Mouse (Mus musculus): ENCODE results near the gene Scamp5.
A peak's percentile ranks its signal among the peaks of the same experiment; 100 is the strongest.

Gene Scamp5

GRCm38 (mm10) chr9:57467896-57468549 lies at the start of gene Scamp5:
Gene Scamp5 (minus strand): TSS chr9:57468060.
- Histone ChIP-seq H3K36me3 (ENCODE audit: control insufficient read depth, insufficient read depth, low read length, poor library complexity, severe bottlenecking) (no peaks in the 10 kb centered on the region), H3K27me3 (ENCODE audit: control insufficient read depth, insufficient read depth, low read length, poor library complexity, severe bottlenecking) (0 out of 2 replicates have a peak, but pooled peaks cover 4% of the 10 kb centered on the region)
- DNase-seq (ENCODE audit: low read depth, low spot score): peak; percentile 81

DNA sequence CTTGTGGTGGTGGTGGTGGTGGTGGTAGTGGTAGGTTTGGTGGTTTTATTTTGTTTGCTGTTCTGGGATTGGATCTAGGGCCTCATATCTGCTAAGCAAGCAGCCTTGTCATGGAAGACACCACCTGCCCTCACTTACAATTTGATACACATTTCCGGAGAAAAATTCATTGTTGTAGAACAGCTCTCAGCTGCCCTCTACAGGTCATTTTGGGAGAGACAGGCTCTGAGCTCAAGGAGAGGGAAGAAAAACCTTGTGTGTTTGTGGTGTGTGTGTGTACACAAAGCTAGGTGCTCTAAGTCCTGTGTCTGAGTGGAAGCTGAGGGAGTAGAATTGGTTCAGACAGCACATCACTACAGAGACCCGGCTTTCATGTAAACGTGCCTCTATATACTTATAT lies 49.3 kb upstream of the Scamp5 start:
- DNase-seq (ENCODE audit: low read depth, low spot score): peak; percentile 87
- H3K36me3 ChIP-seq (ENCODE audit: control insufficient read depth, insufficient read depth, low read length, poor library complexity, severe bottlenecking): no peaks in the 10 kb centered on the region

DNA sequence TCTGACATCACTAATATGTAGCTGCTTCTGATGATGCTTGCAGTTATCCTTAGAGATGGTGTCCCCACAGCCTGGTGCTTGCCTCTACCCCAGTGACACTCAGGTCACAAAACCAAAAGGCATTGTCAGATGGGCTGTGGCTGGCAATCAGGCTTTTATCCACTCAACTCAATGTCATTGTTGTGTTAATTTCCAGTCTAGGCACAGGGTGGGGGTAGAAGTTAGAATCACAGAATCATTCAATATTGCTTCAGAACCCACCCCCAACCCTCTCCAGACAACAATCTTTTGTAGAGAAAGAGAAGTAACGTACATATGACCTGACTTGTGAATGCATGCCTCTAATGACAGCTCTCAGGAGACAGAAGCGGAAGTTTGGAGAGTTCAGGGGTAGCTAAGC lies 42.7 kb upstream of the Scamp5 start:
- DNase-seq (ENCODE audit: low read depth, low spot score): no peak

More for the DNA sequence above, 49.3 kb upstream of the Scamp5 start:
- H3K27me3 ChIP-seq (ENCODE audit: control insufficient read depth, insufficient read depth, low read length, poor library complexity, severe bottlenecking): no peaks in the 10 kb centered on the region

GRCm38 (mm10) chr9:57505700-57506099 lies 37.8 kb upstream of the Scamp5 start:
- H3K27me3 ChIP-seq (ENCODE audit: control insufficient read depth, insufficient read depth, low read length, poor library complexity, severe bottlenecking): peaks cover 2% of the 10 kb centered on the region; the same call in 1 of the 2 replicates
- no peak for DNase-seq (ENCODE audit: low read depth, low spot score)
- no peaks in the 10 kb centered on the region for H3K36me3 ChIP-seq (ENCODE audit: control insufficient read depth, insufficient read depth, low read length, poor library complexity, severe bottlenecking)

More for the DNA sequence above, 42.7 kb upstream of the Scamp5 start:
- Histone ChIP-seq H3K36me3 (ENCODE audit: control insufficient read depth, insufficient read depth, low read length, poor library complexity, severe bottlenecking) (no peaks in the 10 kb centered on the region), H3K27me3 (ENCODE audit: control insufficient read depth, insufficient read depth, low read length, poor library complexity, severe bottlenecking) (peaks cover 1% of the 10 kb centered on the region; the same call in 1 of the 2 replicates)

GRCm38 (mm10) chr9:57504891-57505290 lies 37.0 kb upstream of the Scamp5 start:
- Histone ChIP-seq H3K36me3 (ENCODE audit: control insufficient read depth, insufficient read depth, low read length, poor library complexity, severe bottlenecking) (no peaks in the 10 kb centered on the region), H3K27me3 (ENCODE audit: control insufficient read depth, insufficient read depth, low read length, poor library complexity, severe bottlenecking) (peaks cover 2% of the 10 kb centered on the region; the same call in 1 of the 2 replicates)
- DNase-seq (ENCODE audit: low read depth, low spot score): no peak

DNA sequence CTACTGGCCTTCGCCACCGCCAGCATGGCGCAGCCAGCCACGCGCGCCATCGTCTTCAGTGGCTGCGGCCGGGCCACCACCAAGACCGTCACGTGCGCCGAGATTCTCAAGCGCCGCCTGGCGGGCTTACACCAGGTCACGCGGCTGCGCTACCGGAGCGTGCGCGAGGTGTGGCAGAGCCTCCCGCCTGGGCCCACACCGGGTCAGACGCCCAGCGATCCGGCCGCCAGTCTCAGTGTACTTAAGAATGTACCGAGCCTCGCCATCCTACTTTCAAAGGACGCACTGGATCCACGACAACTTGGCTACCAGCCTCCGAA lies 36.5 kb upstream of the Scamp5 start:
- Histone ChIP-seq H3K27me3 (ENCODE audit: control insufficient read depth, insufficient read depth, low read length, poor library complexity, severe bottlenecking) (peaks cover 2% of the 10 kb centered on the region; the same call in 1 of the 2 replicates), H3K36me3 (ENCODE audit: control insufficient read depth, insufficient read depth, low read length, poor library complexity, severe bottlenecking) (no peaks in the 10 kb centered on the region)
- DNase-seq (ENCODE audit: low read depth, low spot score): peak; percentile 78

GRCm38 (mm10) chr9:57503622-57504380 lies 35.9 kb upstream of the Scamp5 start, which contains the start of gene Rpp25:
Gene Rpp25 (plus strand): TSS chr9:57504026.
- Histone ChIP-seq H3K36me3 (ENCODE audit: control insufficient read depth, insufficient read depth, low read length, poor library complexity, severe bottlenecking) (no peaks in the 10 kb centered on the region), H3K27me3 (ENCODE audit: control insufficient read depth, insufficient read depth, low read length, poor library complexity, severe bottlenecking) (peaks cover 2% of the 10 kb centered on the region; the same call in 1 of the 2 replicates)
- no peak for DNase-seq (ENCODE audit: low read depth, low spot score)

DNA sequence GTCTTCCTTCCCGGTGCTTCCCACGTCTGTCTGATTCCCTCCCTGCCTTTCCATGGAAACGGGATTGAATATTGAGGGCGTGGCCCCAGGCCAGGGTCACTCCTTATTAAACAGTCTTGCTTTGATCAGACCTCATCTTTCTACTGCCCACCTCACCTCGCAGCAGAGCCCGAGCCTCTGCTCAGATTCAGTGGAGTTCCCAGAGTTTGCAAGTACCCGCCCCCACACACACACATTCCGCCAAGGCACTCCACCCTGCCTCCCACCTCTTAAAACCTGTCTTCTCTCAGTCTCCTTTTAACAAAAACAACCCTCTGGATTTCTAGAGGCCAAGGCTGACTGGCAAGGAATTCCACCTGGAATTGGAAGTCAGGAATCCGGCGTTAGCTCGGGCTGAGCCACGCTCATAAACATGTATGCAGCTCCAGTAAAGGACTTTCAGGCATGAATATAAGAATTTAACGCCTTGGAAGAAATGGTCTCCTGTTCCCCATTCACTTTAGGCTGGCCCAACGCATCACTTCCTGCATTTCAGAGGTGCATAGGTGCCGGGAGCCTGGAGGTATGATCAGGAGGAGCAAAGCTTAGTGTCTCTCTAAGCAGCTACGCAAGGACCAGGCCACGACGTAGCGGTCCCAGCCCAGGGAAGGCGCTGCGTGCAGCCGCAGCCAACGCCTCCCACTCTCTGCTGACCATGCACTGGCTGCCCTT lies 35.2 kb upstream of the Scamp5 start:
- H3K27me3 ChIP-seq (ENCODE audit: control insufficient read depth, insufficient read depth, low read length, poor library complexity, severe bottlenecking): peaks cover 2% of the 10 kb centered on the region; the same call in 1 of the 2 replicates
- no peak for DNase-seq (ENCODE audit: low read depth, low spot score)
- H3K36me3 ChIP-seq (ENCODE audit: control insufficient read depth, insufficient read depth, low read length, poor library complexity, severe bottlenecking): no peaks in the 10 kb centered on the region

DNA sequence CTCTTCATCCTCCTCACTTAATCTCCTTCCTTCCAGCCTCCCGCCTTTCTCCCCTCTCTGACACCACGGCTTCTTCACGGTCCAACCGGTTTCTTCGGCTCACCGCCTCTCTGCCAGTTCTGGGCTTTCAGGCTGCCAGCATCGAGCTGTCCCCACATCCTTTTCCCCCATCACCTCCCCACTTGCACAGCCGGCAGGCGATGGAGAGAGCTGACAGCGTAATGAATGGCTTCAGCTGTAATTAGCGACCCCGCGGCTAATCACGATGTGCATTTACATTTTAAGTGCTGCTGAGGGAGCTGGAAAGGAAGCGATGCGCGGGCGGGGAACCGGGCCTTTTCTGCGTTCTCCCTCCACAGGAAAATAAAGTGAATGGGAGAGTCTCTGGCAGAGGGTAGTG lies 34.0 kb upstream of the Scamp5 start:
- Histone ChIP-seq H3K27me3 (ENCODE audit: control insufficient read depth, insufficient read depth, low read length, poor library complexity, severe bottlenecking) (peaks cover 2% of the 10 kb centered on the region; the same call in 1 of the 2 replicates), H3K36me3 (ENCODE audit: control insufficient read depth, insufficient read depth, low read length, poor library complexity, severe bottlenecking) (no peaks in the 10 kb centered on the region)
- no peak for DNase-seq (ENCODE audit: low read depth, low spot score)

DNA sequence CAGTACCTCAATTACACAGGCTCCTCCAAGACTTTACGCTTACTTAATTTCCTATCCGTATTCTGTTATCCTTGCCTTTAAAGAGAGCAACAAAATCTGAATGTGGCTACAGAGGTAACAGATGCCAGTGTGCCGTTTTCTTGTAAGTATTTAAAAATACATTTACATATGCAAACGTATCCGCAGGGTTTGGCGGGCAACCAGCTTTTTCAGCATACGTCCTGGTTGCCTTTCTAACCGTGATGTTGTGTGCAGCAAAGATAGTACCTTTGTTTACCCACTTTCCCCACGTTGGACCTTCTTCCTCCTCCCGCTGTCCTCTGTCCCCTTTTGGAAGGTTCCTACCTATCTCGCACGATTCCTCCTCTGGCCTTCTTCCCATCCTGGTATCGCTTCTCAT lies 33.6 kb upstream of the Scamp5 start:
- no peaks in the 10 kb centered on the region for H3K36me3 ChIP-seq (ENCODE audit: control insufficient read depth, insufficient read depth, low read length, poor library complexity, severe bottlenecking)
- peaks cover 2% of the 10 kb centered on the region; the same call in 1 of the 2 replicates for H3K27me3 ChIP-seq (ENCODE audit: control insufficient read depth, insufficient read depth, low read length, poor library complexity, severe bottlenecking)
- no peak for DNase-seq (ENCODE audit: low read depth, low spot score)

- DNase-seq (ENCODE audit: low read depth, low spot score): no peak
- H3K27me3 ChIP-seq (ENCODE audit: control insufficient read depth, insufficient read depth, low read length, poor library complexity, severe bottlenecking): no peaks in the 10 kb centered on the region
- no peaks in the 10 kb centered on the region for H3K36me3 ChIP-seq (ENCODE audit: control insufficient read depth, insufficient read depth, low read length, poor library complexity, severe bottlenecking)
These were observed 30.7 kb upstream of the Scamp5 start for GRCm38 (mm10) chr9:57498536-57498935.

GRCm38 (mm10) chr9:57497236-57497635 lies 29.4 kb upstream of the Scamp5 start:
- Histone ChIP-seq H3K36me3 (ENCODE audit: control insufficient read depth, insufficient read depth, low read length, poor library complexity, severe bottlenecking) (no peaks in the 10 kb centered on the region), H3K27me3 (ENCODE audit: control insufficient read depth, insufficient read depth, low read length, poor library complexity, severe bottlenecking) (no peaks in the 10 kb centered on the region)
- DNase-seq (ENCODE audit: low read depth, low spot score): no peak

DNA sequence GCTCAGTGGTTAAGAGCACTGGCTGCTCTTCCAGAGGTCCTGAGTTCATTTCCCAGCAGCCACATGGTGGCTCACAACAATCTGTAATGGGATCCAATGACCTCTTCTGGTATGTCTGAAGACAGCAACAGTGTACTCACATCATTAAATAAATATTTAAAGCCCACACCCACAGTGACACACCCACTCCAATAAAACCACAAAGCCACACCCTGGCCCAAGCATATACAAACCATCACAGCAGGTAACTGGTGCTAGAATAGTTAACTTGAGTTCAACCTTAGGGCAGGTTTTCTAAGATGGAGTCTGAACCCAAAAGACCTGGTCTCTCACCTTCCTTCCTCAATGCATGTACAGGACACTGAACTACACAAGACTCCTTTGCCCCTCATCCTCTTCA lies 27.1 kb upstream of the Scamp5 start:
- Histone ChIP-seq H3K36me3 (ENCODE audit: control insufficient read depth, insufficient read depth, low read length, poor library complexity, severe bottlenecking) (no peaks in the 10 kb centered on the region), H3K27me3 (ENCODE audit: control insufficient read depth, insufficient read depth, low read length, poor library complexity, severe bottlenecking) (no peaks in the 10 kb centered on the region)
- DNase-seq (ENCODE audit: low read depth, low spot score): no peak

DNA sequence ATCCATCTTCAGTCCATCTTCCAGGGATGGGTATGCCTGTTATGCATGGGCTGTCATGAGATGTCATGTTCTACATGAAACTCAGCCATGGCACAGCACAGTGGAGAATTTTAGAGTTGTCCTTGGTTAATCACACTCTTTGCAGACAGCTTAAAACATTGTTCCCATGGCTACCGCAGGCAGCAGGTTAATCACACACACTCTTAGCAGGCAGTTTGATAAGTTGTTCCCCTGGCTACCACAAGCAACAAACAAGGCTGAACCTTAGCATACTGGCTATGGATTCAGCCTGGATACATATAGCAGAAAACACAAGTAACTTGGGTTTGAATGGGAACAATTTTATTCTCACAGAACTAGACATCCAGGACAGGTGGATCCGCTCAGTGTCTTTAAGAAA lies 25.7 kb upstream of the Scamp5 start:
- no peaks in the 10 kb centered on the region for H3K27me3 ChIP-seq (ENCODE audit: control insufficient read depth, insufficient read depth, low read length, poor library complexity, severe bottlenecking)
- no peak for DNase-seq (ENCODE audit: low read depth, low spot score)
- H3K36me3 ChIP-seq (ENCODE audit: control insufficient read depth, insufficient read depth, low read length, poor library complexity, severe bottlenecking): no peaks in the 10 kb centered on the region

- Histone ChIP-seq H3K27me3 (ENCODE audit: control insufficient read depth, insufficient read depth, low read length, poor library complexity, severe bottlenecking) (no peaks in the 10 kb centered on the region), H3K36me3 (ENCODE audit: control insufficient read depth, insufficient read depth, low read length, poor library complexity, severe bottlenecking) (no peaks in the 10 kb centered on the region)
- DNase-seq (ENCODE audit: low read depth, low spot score): no peak
These were observed 19.9 kb upstream of the Scamp5 start for GRCm38 (mm10) chr9:57487807-57488206.
